Mouse (Mus musculus): ENCODE measurements around the gene Matn4.

DNA sequence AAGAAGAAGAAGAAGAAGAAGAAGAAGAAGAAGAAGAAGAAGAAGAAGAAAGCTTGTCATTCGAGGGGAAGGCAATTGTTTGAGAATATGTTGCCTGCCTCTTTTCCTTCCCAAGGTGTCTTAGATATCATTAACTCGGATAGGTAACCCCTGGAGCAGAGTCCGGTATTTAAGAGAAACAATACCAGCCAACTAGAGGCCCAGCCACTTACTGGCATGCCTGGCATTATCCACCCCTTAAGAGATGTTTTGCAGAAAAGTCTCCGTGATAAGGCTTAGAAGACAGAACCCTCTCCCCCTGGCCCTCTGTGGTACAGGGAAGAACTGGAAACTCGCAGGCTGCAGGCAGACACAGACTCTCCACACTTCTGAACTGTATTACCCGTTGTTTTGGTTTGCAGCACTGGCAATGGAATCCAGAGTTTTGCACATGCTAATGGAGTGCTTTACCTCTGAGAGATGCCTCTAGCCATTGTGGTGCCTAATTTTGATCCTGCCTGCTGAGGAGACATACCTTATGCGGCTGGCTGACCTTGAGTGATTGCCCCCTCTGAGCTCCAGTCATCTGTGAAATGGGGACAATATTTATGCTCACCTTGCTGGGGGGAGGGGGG, 49.0 kb upstream of the Matn4 start:
- TF ChIP-seq POLR2A (IDR thresholded peaks at IDR 0.05; ENCODE audit: low read depth, low read length) (no peak), CTCF (IDR thresholded peaks at IDR 0.05; ENCODE audit: extremely low read depth, insufficient read depth, insufficient read length, insufficient replicate concordance) (no peak)
